Mouse (Mus musculus) adipocyte (in vitro differentiated cells): Measurements from ENCODE around the gene Tecr.
"Not testable (repeated sequence)": the region's sequence is repeated elsewhere in the genome, so short reads cannot be mapped to it uniquely, and the experiment has no call there.

Experiments
- DNase-seq: peaks from one replicate; pipeline ENCODE4 v3.0.0-alpha.2; 2016; ENCODE audit warnings: low spot score

Tecr gene

DNA sequence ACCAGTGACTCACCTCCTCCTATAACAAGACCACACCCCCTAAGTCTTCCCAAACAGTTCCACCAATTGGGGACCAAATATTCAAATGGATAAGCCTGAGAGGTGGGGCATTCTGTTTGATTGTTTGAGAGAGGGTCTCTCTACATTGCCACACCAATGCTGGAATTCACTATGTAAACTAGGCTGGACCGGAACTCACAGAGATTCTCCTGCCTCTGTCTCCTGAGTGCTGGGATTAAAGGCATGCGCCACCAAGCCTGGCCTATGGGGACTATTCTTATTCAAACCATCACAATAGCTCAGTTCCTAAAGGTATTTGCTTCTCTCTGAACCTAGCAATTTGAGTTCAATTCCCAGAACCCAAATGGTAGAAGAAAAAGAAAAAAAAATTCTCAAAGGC is 10.8 kb upstream of the Tecr start:
- no peak for DNase-seq

DNA sequence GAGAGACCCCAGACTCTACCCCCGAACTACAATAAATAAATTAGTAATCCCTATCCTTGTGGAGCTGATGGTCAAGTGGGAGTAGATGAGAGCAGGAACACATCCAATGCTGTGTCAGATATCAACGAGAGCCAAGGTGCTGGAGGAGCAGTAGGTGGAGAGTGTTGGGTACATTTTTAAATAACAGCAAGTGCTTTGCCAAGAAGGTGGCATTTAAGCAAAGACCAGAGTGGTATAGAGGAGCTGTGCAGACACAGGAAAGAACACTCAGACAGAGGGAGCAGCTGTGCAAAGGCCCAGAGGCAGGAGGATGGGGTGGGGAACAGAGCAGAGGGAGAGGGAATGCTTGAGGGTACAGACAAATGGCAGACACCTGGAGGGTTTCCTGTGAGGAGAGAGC is 9.3 kb upstream of the Tecr start:
- no peak for DNase-seq

DNA sequence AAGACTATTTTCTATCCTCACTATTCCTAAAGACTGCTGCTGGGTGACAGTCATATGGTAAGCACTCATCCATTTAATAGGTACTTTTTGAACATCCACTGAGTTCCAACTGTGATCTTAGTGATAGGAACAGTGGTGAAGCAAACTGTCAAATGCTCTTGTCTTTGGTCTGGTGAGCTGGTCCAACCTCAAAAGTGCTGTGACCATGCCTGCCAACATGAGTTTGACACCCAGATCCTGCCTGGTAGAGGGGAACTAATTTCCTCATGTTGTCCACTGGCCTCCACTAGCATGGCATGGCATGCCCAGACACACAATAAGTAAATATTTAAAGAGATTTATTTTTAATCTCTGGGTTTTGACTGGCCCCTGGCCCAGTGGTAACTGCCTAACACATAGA is 8.9 kb upstream of the Tecr start:
- DNase-seq, result no peak

DNA sequence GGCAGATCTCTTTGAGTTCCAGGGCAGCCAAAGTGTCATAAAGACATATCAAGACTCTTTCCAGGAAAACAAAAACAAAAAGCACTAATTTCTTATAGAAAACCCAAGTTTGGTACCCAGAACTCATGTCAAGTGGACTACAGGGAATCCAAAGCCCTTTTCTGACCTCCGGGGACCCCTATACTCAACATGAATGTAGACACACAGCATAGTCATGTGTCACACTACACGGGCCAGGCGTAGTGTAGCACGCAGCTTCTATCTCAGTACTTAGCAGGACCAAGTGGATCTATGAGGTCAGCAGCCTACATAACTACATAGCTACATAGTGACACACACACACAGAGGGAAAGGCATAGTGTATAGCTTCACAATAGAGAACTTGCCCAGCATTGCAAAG is 5.9 kb upstream of the Tecr start:
- no peak for DNase-seq

DNA sequence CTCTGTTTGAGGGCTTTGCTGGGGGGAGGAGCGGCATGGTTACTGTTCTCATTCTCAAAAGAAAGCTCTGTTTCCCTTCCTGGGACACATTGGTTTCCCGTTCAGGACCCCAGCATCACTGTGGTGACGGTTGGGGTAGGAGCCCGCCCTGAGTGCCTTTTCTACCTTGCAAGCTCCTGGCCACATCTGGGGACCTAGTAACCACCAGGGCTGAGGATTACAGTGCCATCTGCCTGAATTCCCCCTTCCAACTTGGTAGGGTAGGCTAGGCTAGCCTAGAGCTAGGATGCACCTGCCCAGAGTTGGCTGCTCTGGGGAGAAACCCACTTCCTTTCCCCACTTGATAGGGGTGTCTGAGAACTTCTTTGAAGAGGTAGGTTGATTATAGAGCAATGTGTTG is 4.2 kb upstream of the Tecr start:
- DNase-seq, result no peak

DNA sequence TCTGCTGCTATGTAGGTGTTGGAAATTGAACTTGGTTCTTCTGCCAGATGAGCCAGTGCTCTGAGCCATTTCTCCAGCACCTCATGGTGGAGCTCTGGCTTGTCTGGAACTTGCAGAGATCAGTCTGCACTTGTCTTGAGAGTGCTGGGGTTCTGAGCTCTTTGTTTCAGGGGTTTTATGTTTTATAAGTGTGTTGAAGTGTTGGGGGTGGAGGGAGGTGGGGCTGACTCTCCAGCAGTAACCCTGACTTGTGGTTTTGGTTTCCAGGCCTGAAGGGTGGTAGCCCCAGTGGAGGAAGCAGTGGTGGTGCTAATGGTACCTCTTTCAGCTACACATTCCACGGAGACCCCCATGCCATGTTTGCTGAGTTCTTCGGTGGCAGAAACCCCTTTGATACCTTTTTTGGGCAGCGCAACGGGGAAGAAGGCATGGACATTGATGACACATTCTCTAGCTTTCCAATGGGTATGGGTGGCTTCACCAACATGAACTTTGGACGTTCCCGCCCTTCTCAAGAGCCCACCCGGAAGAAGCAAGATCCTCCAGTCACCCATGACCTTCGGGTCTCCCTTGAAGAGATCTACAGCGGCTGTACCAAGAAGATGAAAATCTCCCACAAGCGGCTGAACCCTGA is 1.9 kb upstream of the Tecr start:
- no peak for DNase-seq

DNA sequence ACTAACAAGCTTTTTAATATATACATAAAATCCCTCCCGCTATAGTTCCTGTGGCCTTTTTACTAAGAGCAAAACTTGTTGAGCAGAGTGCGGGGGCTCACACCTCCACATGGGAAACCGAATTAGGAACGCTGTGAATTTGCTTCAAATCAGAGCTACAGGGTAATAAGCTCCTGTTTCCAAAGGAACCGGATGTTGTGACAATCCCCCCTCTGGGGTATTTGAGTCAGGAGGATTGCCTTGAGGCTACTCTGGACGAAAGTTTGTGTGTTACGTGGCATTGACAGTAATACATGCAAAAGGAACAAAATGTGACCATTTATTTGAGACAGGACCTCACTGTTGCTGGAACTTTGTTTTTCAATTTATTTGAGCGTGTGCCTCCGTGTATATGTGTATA is 1.3 kb upstream of the Tecr start:
- DNase-seq, result peak; percentile 39

DNA sequence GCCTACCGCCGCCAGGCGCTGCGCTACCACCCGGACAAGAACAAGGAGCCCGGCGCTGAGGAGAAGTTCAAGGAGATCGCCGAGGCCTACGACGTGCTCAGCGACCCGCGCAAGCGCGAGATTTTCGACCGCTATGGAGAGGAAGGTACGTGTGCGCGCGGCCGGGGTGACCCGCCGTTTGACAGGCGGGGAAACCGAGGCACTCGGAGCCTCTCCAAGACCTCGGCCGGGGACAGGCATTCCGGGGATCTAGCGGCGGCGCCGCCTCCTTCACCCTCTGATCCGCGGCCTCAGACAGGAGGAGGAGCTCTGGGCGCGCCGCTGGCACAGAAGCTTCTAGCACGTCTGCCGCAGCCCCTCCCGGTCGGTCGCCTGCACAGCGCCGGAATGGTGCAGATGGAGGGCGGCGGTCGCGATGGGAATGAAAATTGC is 643 bp upstream of the Tecr start:
- peak; percentile 86 for DNase-seq

DNA sequence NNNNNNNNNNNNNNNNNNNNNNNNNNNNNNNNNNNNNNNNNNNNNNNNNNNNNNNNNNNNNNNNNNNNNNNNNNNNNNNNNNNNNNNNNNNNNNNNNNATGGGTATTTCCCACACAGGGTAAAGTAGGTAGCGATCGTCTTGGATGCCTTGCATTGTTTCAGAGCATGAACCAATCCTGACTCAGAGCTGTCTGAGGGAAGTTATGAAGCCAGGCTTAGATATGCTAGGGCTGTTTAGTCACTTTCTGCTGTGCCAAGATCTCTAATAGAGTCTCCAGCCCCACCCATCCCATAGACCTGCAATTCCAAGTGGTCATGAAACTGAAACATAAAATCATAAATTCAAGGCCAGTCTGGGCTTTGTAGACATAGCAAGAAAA is 5.1 kb downstream of the Tecr start:
- DNase-seq, result no peak

DNA sequence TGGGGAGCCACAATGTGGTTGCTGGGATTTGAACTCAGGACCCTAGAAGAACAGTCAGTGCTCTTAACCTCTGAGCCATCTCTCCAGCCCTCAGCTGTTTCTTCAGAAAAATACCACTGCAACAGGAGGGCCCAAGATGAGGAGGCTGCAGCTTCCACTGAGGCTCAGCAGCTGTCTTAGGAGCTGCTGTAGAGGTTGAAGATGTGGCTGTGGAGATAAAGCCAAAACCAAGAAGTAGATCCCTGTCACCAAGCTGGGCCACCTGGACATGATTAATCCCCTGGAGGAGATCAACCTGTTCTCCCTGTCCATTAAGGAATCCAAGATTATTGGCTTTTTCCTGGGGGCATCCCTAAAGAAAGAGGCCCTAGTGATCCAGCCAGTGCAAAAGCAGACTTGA is 8.0 kb downstream of the Tecr start:
- DNase-seq, result no peak

DNA sequence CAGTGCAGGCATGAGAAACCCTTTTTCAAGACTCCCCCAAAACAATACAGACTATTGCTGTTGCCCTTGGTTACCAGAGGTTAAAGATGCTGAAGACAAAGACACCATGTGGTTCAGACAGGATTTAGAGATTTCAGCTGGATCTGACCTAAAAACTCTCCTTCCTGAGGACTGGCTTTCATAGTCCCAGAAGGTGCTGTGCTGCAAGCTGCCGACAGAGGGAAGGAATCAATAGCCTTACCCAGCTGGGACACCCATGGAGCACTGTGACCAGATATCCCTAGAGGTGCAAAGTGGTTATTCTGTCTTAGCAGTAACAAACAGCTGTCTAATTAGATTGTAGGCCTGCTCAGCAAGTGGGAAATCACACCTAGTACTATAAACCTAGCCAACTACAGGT is 9.6 kb downstream of the Tecr start:
- no peak for DNase-seq

DNA sequence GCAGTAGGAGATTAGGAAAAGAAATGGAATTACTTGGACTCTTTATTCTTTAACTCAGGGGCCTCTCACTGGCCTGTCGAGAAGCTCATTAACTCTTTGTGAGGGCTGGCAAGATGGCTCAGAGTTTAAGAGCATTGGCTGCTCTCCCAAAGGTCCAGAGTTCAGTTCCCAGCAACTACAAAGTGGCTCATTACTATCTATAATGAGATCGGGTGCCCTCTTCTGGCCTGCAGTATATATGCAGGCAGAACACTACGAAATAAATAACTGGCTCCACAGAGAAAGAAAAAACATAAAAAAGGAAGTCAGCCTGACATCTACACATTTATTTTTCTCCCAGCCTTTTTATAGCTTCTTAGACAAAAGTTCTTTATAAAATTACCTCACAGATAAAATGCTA is 11.4 kb downstream of the Tecr start:
- peak; percentile 43 for DNase-seq

DNA sequence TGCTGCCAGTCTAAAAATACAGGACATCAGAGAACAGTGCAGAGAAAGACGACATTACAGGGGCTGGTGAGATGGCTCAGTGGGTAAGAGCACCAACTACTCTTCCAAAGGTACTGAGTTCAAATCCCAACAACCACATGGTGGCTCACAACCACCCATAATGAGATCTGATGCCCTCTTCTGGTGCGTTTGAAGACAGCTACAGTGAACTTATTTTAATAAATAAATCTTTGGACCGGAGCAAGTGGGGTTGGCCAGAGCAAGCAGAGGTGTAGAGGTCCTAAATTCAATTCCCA is 12.8 kb downstream of the Tecr start:
- not testable (repeated sequence) for DNase-seq

DNA sequence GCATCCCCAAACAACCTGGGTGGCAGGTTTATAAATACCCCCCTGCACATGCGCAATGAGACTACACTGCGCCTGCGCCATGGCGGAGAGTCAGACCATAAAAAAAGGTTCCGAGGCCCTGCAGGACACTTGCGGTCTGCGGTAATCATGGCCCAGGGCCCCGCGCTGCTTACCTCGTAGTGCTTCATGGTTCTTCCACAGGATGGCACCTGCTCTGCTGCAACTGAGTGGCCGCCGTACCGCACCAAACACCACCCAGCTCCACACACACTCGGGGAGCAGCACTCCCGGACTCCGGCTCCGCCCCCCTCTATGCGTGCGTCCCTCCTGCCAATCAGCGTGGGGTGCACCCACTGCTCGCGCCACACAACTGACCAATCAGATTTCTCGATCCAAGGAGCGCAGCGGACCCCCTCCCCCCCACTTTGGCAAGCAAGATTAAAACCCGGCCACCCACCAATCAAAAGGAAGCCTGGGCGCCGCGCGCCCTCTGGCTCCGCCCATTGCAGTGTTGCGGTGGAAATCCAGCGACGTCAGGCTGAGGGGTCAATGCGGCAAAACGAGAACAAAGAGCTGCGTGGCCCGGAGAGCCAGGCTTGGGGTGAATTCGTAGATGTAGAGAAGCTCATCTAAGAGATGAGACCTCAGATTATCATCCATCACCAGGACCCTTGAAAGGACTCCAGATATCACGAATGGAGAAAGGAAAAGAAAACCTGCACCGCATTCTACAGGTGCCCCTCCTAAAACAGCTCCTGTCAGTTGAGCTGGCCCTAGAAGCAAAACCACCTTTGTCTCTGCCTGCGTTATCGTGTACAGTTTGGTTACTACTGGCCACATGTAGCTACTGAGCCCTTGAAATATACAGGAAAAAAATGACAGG is 13.4 kb downstream of the Tecr start:
- DNase-seq, result peak; percentile 98

DNA sequence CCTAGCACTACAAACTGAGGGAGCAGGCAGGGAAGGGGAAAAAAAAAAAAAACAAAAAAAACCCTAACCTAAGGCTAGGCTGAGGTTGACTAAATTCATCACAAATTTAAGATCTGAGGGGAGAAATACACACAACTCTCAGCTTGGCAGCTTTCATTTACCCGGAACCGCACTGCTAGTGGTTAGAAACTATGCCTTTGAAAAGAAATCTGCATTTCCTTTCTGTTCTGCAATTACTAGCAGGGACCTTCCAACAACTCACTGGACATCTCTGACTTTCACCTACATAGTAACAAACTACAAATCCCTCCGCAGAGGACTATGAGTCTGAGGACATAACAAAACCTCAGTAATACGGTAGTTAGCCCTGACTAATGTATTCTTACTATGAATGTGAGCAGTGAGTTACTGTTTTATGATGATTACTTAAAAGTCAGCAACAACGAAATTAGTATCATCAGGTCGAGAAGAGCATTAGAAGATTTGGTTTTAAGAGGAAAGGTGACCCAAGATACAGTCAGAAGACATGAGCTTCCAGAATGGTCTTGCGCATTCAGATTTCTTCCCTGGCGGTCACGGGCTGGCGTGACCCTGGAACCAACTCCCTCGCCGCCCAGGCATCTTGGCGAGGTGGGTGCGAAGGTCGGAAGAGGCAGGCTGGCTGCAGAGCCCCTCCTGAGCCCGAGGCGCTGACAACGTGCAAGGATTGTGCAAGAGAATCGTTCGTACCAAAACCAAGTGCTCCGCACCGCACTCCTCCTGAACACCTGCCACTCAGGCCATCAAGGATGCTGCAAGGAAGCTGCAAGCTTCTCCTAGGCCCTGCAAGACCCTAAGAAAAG is 14.2 kb downstream of the Tecr start:
- DNase-seq, result peak; percentile 36

DNA sequence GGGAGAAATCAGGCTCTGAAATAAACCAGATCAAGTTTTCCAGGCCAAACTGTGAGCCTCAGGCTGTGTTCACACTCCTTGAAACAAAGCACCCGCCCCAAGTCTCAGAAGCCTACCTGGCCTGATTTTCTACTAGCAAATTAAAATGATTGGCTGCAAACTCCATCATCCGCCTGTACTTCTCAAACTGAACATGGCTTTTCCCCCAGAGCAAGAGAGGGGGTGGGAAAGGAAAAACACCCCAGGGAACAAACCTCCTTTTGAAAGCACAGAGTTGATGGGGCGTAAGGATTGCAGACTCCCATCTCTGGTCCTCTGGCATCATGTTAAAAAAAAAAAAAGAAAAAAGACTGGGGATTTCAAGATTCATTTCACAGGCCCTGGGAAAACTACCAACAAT is 15.1 kb downstream of the Tecr start:
- DNase-seq, result no peak

DNA sequence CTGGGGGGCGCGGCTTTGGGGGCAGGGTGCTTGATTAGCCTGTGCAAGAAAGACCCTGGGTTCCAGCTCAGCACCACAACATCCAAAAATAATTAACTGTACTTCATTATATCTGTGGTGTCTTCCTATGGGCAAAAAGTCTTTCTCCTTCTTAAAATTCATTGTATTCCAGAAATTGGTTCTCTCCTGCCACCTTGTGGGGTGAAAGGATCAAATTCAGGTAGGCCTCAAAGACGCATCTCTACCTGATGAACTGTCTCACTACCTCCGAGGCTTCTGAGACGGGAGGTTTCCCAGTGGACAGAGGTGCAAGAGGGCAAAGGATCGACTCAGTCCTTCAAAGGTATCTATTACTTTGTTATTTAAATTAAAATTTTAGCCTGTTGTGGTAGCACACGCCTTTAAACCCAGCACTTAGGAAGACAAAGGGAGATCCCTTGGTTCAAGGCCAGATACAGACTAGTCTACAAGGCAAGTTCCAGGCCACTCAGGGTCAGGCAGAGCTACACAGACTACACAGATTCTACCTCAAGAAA is 17.2 kb downstream of the Tecr start:
- DNase-seq, result no peak

DNA sequence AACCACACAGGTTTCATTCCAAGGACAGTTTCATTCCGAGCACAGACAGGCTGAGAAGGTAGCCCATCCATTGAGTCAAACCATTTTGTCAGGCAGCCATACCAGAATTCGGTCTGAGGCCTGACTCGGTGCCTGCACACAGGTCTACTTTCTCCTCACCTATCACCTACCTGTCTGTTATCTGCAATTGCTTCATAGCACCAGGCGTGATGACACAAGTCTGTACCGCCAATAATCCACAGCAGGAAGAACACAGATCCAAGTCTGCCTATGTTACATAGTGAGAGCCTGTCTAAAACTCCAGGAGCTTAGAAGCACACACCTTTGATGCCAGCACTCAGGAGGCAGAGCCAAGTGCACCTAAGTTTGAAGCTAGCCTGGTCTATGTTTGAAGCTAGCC is 18.9 kb downstream of the Tecr start:
- no peak for DNase-seq

DNA sequence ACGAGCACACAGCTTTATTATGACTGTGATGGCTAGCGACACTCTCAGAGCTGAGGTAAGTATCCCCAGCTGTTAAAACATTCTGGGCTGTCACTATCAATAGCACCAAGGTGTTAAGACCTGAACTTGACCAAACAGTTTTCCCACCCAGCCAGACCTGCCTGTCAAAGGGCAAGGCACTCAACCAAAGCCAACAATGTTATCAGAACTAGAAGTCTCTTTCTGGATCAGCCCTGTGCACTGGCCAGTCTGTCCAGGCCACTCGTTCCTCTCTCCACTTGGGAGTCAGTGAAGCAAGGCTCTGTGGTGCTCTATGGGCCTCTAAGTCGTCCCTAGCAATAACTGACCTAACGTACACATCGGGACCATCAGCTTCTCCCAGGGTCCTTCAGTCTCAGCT is 20.1 kb downstream of the Tecr start:
- no peak for DNase-seq

DNA sequence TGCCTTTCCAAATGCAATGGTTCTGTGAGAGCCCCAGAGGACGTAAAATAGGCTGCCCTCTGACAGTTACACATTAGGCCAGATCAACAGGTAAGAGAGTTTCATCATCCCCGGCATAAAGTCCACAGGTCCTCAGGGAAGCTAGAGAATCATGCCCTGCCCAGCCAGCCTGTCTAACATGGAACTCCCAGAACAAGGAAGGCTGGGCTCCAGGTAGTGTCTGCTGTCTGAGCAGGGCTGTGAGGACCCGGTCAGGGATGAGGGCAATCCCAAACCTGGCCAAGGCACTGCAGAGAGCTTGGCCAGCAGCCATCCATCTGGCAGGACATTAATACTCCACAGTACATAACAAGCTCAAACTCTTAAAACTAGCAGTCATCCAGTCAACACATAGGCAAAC is 22.4 kb downstream of the Tecr start:
- DNase-seq, result peak; percentile 35

DNA sequence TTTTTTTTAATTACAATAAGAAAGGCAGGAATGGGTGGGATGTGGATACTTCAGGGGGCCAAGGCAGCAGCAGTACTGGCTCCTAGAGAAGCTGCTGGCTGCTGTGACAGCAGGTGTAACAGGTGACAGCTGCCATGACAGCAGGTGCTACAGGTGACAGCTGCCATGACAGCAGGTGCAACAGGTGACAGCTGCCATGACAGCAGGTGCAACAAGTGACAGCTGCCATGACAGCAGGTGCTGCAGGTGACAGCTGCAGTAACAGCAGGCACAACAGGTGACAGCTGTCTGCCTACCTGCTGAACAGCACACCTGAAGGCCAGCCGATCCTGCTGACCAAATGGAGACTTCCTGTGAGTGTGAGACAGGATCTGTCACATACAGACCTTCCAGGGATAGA is 23.0 kb downstream of the Tecr start:
- no peak for DNase-seq

DNA sequence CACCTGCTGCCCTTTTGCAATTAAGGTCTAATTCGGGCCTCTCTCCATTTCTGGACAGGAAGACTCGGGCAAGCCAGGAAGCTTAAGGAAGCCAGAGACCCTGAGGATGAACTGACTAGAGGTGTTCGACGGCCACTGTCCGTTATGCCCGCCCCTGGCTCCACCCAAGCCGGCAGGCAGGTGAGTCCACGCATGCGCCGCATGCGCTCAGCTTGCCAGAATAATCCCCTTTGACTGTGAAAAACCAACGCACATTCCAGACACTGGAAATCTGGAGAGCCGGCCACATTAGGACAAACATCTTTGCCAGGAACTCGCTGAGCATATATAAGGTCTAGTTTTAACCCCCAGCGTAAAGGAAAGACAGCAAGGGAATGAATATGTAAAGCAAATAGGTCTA is 24.5 kb downstream of the Tecr start:
- no peak for DNase-seq

DNA sequence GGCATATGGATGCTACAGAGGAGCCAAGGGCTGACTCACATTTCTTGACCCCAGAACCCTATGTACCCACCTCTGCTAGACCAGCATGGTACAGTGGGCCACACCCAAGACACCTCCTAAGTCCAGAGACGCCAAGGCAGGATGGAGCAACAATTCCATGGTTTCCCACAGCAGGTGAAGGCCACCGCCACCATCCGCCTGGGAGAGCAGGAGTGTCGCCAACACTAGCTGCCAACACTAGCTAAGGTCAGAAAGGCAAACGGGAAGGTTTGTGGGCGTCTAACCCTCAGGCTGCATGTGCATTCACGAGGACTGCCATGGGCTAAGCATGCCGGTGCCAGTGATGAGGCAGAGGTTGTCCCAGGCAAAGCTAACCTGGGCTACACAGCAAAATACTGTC is 25.5 kb downstream of the Tecr start:
- DNase-seq, result no peak
